Mouse (Mus musculus): ENCODE measurements around the gene Glmn. TPM values are rescaled to one million over a fixed set of nuclear protein-coding genes. Genes with fewer than 3 reads are reported as not detected.

Glmn gene
- total RNA-seq, 2 experiments from 2014 or later = 17.2 to 17.6 TPM

DNA sequence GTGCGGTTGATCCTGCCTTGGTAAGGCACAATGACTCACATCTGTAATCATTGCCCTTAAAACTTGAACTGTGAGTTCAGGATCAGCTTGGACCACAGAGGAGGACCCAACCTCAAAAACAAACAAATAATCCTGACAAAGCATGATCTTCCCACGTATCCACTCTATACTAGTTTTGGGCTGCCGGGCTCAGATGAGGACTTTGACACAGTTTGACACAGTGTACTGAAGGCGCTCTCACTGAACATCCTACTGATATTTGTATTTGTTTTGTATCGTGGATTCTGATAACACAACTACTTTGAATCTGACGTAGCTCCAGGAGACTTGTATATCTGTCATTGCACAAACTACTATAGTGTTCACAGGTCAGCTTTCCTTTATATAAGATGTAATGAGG, 76.3 kb downstream of the Glmn start:
- DNase-seq (ENCODE audit: low spot score in 2 of 2) = no peak

GRCm38 (mm10) chr5:107518602-107519001, 79.1 kb downstream of the Glmn start:
- DNase-seq (ENCODE audit: low spot score in 2 of 2) = no peak

GRCm38 (mm10) chr5:107516087-107516486, 81.6 kb downstream of the Glmn start:
- no peak for DNase-seq (ENCODE audit: low spot score in 2 of 2)

- DNase-seq (ENCODE audit: low spot score in 2 of 2) = no peak
Measured at GRCm38 (mm10) chr5:107515453-107515852, 82.2 kb downstream of the Glmn start.

GRCm38 (mm10) chr5:107513583-107513982, 84.1 kb downstream of the Glmn start:
- DNase-seq (ENCODE audit: low spot score in 2 of 2) = no peak

DNA sequence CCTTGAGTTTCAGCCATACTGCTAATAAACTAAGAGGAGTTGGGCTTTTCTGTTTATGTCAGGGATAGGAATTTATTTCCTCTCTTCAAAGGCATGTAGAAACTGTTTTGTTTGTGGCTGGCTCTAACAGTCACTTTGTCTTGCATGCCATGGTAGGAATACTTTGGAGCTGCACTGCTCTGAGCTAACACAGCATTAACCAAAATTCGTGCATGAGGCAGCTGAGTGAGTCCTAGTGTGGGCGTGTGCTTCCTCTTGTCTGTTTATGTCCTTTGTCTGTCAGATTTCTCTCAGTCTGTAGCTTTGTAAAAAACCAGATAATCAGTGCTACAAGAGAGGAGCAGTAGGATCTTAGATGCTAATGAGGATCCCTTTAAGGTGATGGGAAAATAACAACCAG, 86.4 kb downstream of the Glmn start:
- no peak for DNase-seq (ENCODE audit: low spot score in 2 of 2)

DNA sequence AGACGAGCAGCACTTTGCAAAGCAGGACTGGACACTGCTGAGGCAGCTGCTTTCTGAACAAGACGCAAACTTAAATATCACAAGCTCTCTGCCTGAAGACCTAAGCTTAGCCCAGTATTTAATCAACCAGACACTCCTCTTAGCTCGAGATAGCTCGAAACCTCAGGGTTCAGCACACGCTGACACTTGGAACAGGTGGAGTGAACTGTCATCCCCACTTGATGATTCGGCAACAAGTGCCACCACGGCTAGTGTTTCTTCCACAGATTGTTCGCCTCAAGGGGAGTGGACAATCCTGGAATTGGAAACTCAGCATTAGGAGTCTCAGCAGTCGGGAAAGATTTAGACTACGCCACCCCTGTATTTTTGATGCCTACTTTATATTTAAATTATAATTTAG, 87.2 kb downstream of the Glmn start:
- no peak for DNase-seq (ENCODE audit: low spot score in 2 of 2)

GRCm38 (mm10) chr5:107507321-107507720, 90.4 kb downstream of the Glmn start, which contains the start of gene Gm42669:
Gene Gm42669, plus strand, starts transcription at chr5:107507621.
- DNase-seq (ENCODE audit: low spot score in 2 of 2) = no peak

- DNase-seq (ENCODE audit: low spot score in 2 of 2) = no peak
Measured at GRCm38 (mm10) chr5:107500741-107501140, 96.9 kb downstream of the Glmn start.

GRCm38 (mm10) chr5:107499891-107500535, 97.7 kb downstream of the Glmn start:
- no peak for DNase-seq (ENCODE audit: low spot score in 2 of 2)

Other genes starting within 250 kb of the Glmn start
- 10 to 100 TPM; 38.9 to 41.1 TPM for gene Ephx4, start 195.2 kb downstream of the Glmn start, total RNA-seq (2021)
- gene Lpcat2b, start 166.3 kb downstream of the Glmn start, total RNA-seq (2021) = under 1 TPM in 1 of 2 experiments, not detected in 1; 0.31 TPM
- gene Btbd8, start 159.9 kb downstream of the Glmn start, total RNA-seq (2021) = 10 to 100 TPM; 90.8 to 99.5 TPM
- under 1 TPM; 0.41 to 0.45 TPM for gene Gm42669, start 90.3 kb downstream of the Glmn start, total RNA-seq (2021)
- under 1 TPM; 0.25 to 0.57 TPM for gene 1700028K03Rik, start 63.2 kb downstream of the Glmn start, total RNA-seq (2021)
- 10 to 100 TPM; 21.2 to 22.1 TPM for gene Rpap2, start 515 bp downstream of the Glmn start, total RNA-seq (2021)
- gene Gfi1, start 128.1 kb upstream of the Glmn start, total RNA-seq (2021) = not detected
- not detected for gene Ube2d2b, start 232.2 kb upstream of the Glmn start, total RNA-seq (2021)

Data from layer of hippocampus, postnatal 14 days (tissue).